Mouse (Mus musculus): ENCODE data around the gene Actn4.

- no peak for TF ChIP-seq CTCF (IDR thresholded peaks at IDR 0.05; ENCODE audit: borderline replicate concordance, insufficient read depth, low read depth, low read length)
- TF ChIP-seq POLR2A (IDR thresholded peaks at IDR 0.05; ENCODE audit: borderline replicate concordance, insufficient read depth, low read length) = no peak
Measured at GRCm38 (mm10) chr7:28939418-28940183, 22.5 kb downstream of the Actn4 start.

Data from cerebellum, adult 2 months (tissue).